Mouse (Mus musculus): ENCODE results near the gene Rasgrp4. TPM values are rescaled to one million over a fixed set of nuclear protein-coding genes. Genes with fewer than 3 reads are reported as not detected.

Rasgrp4 gene
- 0.83 and 1.0 TPM in 2 replicates for polyA plus RNA-seq (2015; fragmentation: Nextera tagmentation; extraction: Ambion mirVana)

- H3K9me3 ChIP-seq (replicated peaks; ENCODE audit: control insufficient read depth, low read length, poor library complexity, severe bottlenecking) = no peaks in the 10 kb centered on the region
- no peaks in the 10 kb centered on the region for H3K36me3 ChIP-seq (ENCODE audit: control insufficient read depth, insufficient read depth, low read length)
- 3% methylated on average over 16 of the region's 20 CpGs for WGBS
- H3K27me3 ChIP-seq (ENCODE audit: control insufficient read depth, insufficient read depth, low read depth, low read length) = peaks cover 3% of the 10 kb centered on the region
- H3K4me1 ChIP-seq (ENCODE audit: control insufficient read depth, insufficient read depth, low read length) = peaks cover 5% of the 10 kb centered on the region; the same call in 1 of the 2 replicates
- no peak for ATAC-seq
- peak within 1 kb of the TSS; percentile 48; the same call in 1 of the 2 replicates for H3K9ac ChIP-seq (ENCODE audit: low read depth, low read length)
- H3K27ac ChIP-seq (ENCODE audit: low read length) = no peak within 1 kb of the TSS
- peak within 1 kb of the TSS; percentile 58 for H3K4me2 ChIP-seq (ENCODE audit: low read length)
- peak within 1 kb of the TSS; percentile 28 for H3K4me3 ChIP-seq (ENCODE audit: low read depth, low read length)
Observed at GRCm38 (mm10) chr7:29134693-29135386, at the start of gene Rasgrp4. TSS of gene Rasgrp4 (plus strand) at chr7:29134851.

GRCm38 (mm10) chr7:29085981-29086380 is 48.7 kb upstream of the Rasgrp4 start:
- no peak for ATAC-seq
- no peak overlapping the region for H3K9ac ChIP-seq (ENCODE audit: low read depth, low read length)
- H3K4me1 ChIP-seq (ENCODE audit: control insufficient read depth, insufficient read depth, low read length) = no peaks in the 10 kb centered on the region
- WGBS = 91% methylated on average over 30 of the region's 30 CpGs
- no peaks in the 10 kb centered on the region for H3K27me3 ChIP-seq (ENCODE audit: control insufficient read depth, insufficient read depth, low read depth, low read length)
- no peak overlapping the region for H3K4me3 ChIP-seq (ENCODE audit: low read depth, low read length)
- no peak overlapping the region for H3K4me2 ChIP-seq (ENCODE audit: low read length)
- H3K9me3 ChIP-seq (replicated peaks; ENCODE audit: control insufficient read depth, low read length, poor library complexity, severe bottlenecking) = no peaks in the 10 kb centered on the region
- H3K36me3 ChIP-seq (ENCODE audit: control insufficient read depth, insufficient read depth, low read length) = no peaks in the 10 kb centered on the region
- H3K27ac ChIP-seq (ENCODE audit: low read length) = no peak overlapping the region

GRCm38 (mm10) chr7:29086902-29087301 is 47.7 kb upstream of the Rasgrp4 start:
- Histone ChIP-seq H3K9ac (ENCODE audit: low read depth, low read length) (no peak overlapping the region), H3K36me3 (ENCODE audit: control insufficient read depth, insufficient read depth, low read length) (no peaks in the 10 kb centered on the region), H3K27ac (ENCODE audit: low read length) (no peak overlapping the region), H3K4me2 (ENCODE audit: low read length) (no peak overlapping the region), H3K27me3 (ENCODE audit: control insufficient read depth, insufficient read depth, low read depth, low read length) (no peaks in the 10 kb centered on the region), H3K4me1 (ENCODE audit: control insufficient read depth, insufficient read depth, low read length) (no peaks in the 10 kb centered on the region), H3K4me3 (ENCODE audit: low read depth, low read length) (no peak overlapping the region), H3K9me3 (replicated peaks; ENCODE audit: control insufficient read depth, low read length, poor library complexity, severe bottlenecking) (no peaks in the 10 kb centered on the region)
- no peak for ATAC-seq
- 93% methylated on average over 10 of the region's 10 CpGs for WGBS

GRCm38 (mm10) chr7:29088817-29089216 is 45.8 kb upstream of the Rasgrp4 start:
- Histone ChIP-seq H3K4me2 (ENCODE audit: low read length) (no peak overlapping the region), H3K27me3 (ENCODE audit: control insufficient read depth, insufficient read depth, low read depth, low read length) (no peaks in the 10 kb centered on the region), H3K4me3 (ENCODE audit: low read depth, low read length) (no peak overlapping the region), H3K4me1 (ENCODE audit: control insufficient read depth, insufficient read depth, low read length) (no peaks in the 10 kb centered on the region), H3K9me3 (replicated peaks; ENCODE audit: control insufficient read depth, low read length, poor library complexity, severe bottlenecking) (no peaks in the 10 kb centered on the region), H3K36me3 (ENCODE audit: control insufficient read depth, insufficient read depth, low read length) (no peaks in the 10 kb centered on the region), H3K27ac (ENCODE audit: low read length) (no peak overlapping the region), H3K9ac (ENCODE audit: low read depth, low read length) (no peak overlapping the region)
- no peak for ATAC-seq
- WGBS = 67% methylated on average over 6 of the region's 6 CpGs

GRCm38 (mm10) chr7:29097131-29097530 is 37.5 kb upstream of the Rasgrp4 start:
- Histone ChIP-seq H3K4me1 (ENCODE audit: control insufficient read depth, insufficient read depth, low read length) (no peaks in the 10 kb centered on the region), H3K27me3 (ENCODE audit: control insufficient read depth, insufficient read depth, low read depth, low read length) (no peaks in the 10 kb centered on the region), H3K9me3 (replicated peaks; ENCODE audit: control insufficient read depth, low read length, poor library complexity, severe bottlenecking) (no peaks in the 10 kb centered on the region), H3K27ac (ENCODE audit: low read length) (no peak overlapping the region), H3K4me3 (ENCODE audit: low read depth, low read length) (no peak overlapping the region), H3K9ac (ENCODE audit: low read depth, low read length) (no peak overlapping the region), H3K4me2 (ENCODE audit: low read length) (no peak overlapping the region), H3K36me3 (ENCODE audit: control insufficient read depth, insufficient read depth, low read length) (no peaks in the 10 kb centered on the region)
- ATAC-seq = no peak
- WGBS = 86% methylated on average over 16 of the region's 16 CpGs

- Histone ChIP-seq H3K36me3 (ENCODE audit: control insufficient read depth, insufficient read depth, low read length) (no peaks in the 10 kb centered on the region), H3K9ac (ENCODE audit: low read depth, low read length) (no peak overlapping the region), H3K4me3 (ENCODE audit: low read depth, low read length) (no peak overlapping the region), H3K4me1 (ENCODE audit: control insufficient read depth, insufficient read depth, low read length) (no peaks in the 10 kb centered on the region), H3K27ac (ENCODE audit: low read length) (no peak overlapping the region), H3K27me3 (ENCODE audit: control insufficient read depth, insufficient read depth, low read depth, low read length) (no peaks in the 10 kb centered on the region), H3K4me2 (ENCODE audit: low read length) (no peak overlapping the region), H3K9me3 (replicated peaks; ENCODE audit: control insufficient read depth, low read length, poor library complexity, severe bottlenecking) (no peaks in the 10 kb centered on the region)
- 92% methylated on average over 12 of the region's 12 CpGs for WGBS
- ATAC-seq = no peak
Observed at GRCm38 (mm10) chr7:29101286-29102017, 33.2 kb upstream of the Rasgrp4 start.

- Histone ChIP-seq H3K4me1 (ENCODE audit: control insufficient read depth, insufficient read depth, low read length) (no peaks in the 10 kb centered on the region), H3K4me3 (ENCODE audit: low read depth, low read length) (no peak overlapping the region), H3K27ac (ENCODE audit: low read length) (no peak overlapping the region), H3K27me3 (ENCODE audit: control insufficient read depth, insufficient read depth, low read depth, low read length) (no peaks in the 10 kb centered on the region), H3K9ac (ENCODE audit: low read depth, low read length) (peak overlapping the region; percentile 56), H3K36me3 (ENCODE audit: control insufficient read depth, insufficient read depth, low read length) (no peaks in the 10 kb centered on the region), H3K4me2 (ENCODE audit: low read length) (peak overlapping the region; percentile 40), H3K9me3 (replicated peaks; ENCODE audit: control insufficient read depth, low read length, poor library complexity, severe bottlenecking) (no peaks in the 10 kb centered on the region)
- no peak for ATAC-seq
- 28% methylated on average over 38 of the region's 38 CpGs for WGBS
Observed at GRCm38 (mm10) chr7:29108992-29109955, 25.4 kb upstream of the Rasgrp4 start.

- Histone ChIP-seq H3K9ac (ENCODE audit: low read depth, low read length) (no peak overlapping the region), H3K27ac (ENCODE audit: low read length) (no peak overlapping the region), H3K4me2 (ENCODE audit: low read length) (no peak overlapping the region), H3K27me3 (ENCODE audit: control insufficient read depth, insufficient read depth, low read depth, low read length) (no peaks in the 10 kb centered on the region), H3K36me3 (ENCODE audit: control insufficient read depth, insufficient read depth, low read length) (no peaks in the 10 kb centered on the region), H3K4me1 (ENCODE audit: control insufficient read depth, insufficient read depth, low read length) (no peaks in the 10 kb centered on the region), H3K9me3 (replicated peaks; ENCODE audit: control insufficient read depth, low read length, poor library complexity, severe bottlenecking) (no peaks in the 10 kb centered on the region), H3K4me3 (ENCODE audit: low read depth, low read length) (no peak overlapping the region)
- WGBS = 13% methylated on average over 18 of the region's 18 CpGs
- ATAC-seq = no peak
Observed at GRCm38 (mm10) chr7:29118142-29118851, 16.4 kb upstream of the Rasgrp4 start.
